Mouse (Mus musculus) embryonic fibroblast, embryonic 13.5 days (primary cell): ENCODE measurements around the gene Scel.

Experiments used
- CTCF ChIP-seq: IDR thresholded peaks from 2 replicates; pipeline ENCODE4 v1.5.1; 2011; ENCODE audit warnings: mild to moderate bottlenecking, control low read depth, low read length, moderate library complexity, borderline replicate concordance; ENCODE audit not compliant: insufficient read depth
- POLR2A ChIP-seq: IDR thresholded peaks from 2 replicates; pipeline ENCODE4 v1.6.1; 2011; ENCODE audit warnings: low read depth, mild to moderate bottlenecking, control low read depth, low read length, moderate library complexity

DNA sequence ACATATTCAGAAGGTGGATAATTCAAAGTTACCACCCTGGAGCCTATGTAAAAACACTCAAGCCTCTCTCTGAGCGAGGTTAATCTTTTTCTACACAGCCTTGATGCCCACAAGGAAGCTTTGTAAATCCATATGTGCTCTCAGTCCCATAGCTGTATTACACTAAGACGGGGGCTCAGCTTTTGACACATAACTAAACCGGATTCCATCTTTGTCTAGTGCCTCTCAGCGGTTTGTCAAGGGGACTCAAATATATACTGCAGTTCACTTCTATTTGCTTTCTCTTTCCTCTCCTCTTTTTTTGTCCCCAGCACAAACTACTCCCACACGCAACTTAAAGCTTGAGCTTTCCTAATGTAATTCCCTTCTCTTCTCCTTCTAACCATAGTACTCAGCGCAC is 113.0 kb downstream of the Scel start:
- TF ChIP-seq POLR2A: no peak
- TF ChIP-seq CTCF: no peak
